Mouse (Mus musculus): ENCODE measurements around the gene R3hdm2. TPM values are rescaled to one million over a fixed set of nuclear protein-coding genes. Genes with fewer than 3 reads are reported as not detected.

The R3hdm2 gene
- 100 to 1,000 TPM; 101 to 123 TPM for total RNA-seq (2023)

GRCm38 (mm10) chr10:127380251-127380691, at the start of gene R3hdm2:
Gene R3hdm2 (plus strand): TSS chr10:127380327.

DNA sequence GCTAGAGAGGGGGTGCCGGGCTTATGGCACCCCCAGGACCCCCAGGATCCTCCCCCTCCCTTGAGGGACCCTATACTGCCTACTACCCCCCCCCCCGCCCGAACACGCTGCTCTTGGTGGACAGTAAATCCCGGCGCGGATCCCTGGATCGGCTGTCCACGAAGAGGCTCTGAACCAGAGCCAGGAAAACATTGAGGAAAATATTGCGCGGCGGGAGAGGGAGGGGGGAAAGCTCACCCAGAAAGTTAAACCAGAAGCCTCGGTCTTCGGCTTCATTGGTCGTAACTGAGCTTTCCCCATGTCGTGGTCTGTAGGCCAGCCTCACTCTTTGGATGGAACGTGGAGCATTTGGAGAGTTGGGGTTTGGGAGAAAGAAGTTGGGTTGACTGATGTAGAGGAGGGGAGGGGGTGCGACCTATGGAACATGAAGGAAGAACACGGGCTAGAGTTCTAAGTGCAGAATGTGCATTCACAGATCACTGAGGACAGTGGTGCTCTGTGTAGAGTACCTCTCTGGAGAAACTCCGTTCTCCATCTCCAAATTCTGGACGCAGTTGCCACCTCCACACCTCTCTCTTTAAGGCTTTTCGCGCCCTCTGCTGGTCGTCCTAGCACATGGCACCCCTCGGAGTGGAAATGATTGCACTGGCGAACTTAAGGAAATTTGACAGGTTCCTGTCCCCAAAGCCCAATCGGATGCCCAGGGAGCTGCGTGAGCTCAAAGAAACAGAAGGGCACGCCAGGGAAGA, 38.1 kb upstream of the R3hdm2 start, which contains the start of gene Gli1:
Gli1 (minus strand) TSS at position 84 of the 749 bp plus-strand sequence.

GRCm38 (mm10) chr10:127353909-127354895, 25.9 kb upstream of the R3hdm2 start, which contains the start of gene Inhbe:
Gene Inhbe (minus strand): TSS chr10:127354411.

DNA sequence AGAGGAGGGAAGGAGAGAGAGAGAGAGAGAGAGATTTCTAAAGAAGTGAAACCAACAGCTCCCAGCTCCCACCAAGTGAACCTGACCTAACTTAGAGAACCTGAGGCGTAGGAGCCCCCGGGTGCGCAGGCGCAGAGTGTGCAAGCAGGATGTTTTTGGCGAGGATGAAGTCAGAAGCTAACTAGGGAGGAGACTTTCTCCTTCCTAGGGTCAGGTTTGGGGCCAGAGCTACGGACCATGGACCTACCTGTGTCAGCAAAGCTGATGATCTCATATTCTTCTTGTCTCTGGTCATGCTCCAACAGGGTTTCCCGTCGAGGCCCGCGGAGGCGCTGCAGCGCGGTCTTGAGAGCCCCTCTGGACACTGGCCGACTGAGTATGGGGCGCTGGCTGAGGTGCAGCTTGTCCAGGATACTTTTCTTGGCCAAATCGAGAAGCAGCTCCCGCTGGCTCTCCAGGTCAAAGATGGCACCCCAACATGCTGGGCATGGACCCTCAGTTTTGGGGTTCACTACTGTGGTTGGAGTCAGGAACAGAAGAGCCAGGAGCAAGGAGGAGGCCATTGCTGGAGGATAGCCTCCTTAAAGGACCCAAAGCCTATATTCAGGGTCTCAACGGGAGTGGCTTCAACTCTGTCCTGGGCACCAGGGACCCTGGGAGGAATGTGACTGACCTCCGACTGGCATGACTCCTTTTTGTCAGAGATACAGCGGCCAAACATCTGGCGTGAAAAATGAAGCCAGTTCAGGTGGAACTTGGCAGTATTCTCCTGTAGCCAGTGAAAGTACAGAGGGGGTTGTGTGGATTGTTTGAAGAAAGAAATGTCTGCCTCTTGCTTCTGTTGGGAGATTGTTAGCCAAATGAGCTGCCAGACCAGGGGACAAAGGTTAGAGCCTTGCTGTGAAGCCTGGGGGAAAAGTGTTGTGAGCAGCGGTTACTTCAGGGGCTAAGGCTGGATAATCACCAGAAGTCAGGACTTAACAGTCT, 10.0 kb upstream of the R3hdm2 start, which contains the start of gene Inhbc:
Inhbc (minus strand) TSS at position 598 of the 987 bp plus-strand sequence.

GRCm38 (mm10) chr10:127500894-127501893, 121.1 kb downstream of the R3hdm2 start, which contains the start of gene Stac3:
Gene Stac3 (plus strand): TSS chr10:127501686.

GRCm38 (mm10) chr10:127514764-127515163, 134.6 kb downstream of the R3hdm2 start, which contains the start of gene Ndufa4l2:
Gene Ndufa4l2 (plus strand): TSS chr10:127514967.

GRCm38 (mm10) chr10:127522088-127522581, 142.0 kb downstream of the R3hdm2 start, which contains the start of gene Shmt2:
Gene Shmt2 (minus strand): TSS chr10:127522444.

DNA sequence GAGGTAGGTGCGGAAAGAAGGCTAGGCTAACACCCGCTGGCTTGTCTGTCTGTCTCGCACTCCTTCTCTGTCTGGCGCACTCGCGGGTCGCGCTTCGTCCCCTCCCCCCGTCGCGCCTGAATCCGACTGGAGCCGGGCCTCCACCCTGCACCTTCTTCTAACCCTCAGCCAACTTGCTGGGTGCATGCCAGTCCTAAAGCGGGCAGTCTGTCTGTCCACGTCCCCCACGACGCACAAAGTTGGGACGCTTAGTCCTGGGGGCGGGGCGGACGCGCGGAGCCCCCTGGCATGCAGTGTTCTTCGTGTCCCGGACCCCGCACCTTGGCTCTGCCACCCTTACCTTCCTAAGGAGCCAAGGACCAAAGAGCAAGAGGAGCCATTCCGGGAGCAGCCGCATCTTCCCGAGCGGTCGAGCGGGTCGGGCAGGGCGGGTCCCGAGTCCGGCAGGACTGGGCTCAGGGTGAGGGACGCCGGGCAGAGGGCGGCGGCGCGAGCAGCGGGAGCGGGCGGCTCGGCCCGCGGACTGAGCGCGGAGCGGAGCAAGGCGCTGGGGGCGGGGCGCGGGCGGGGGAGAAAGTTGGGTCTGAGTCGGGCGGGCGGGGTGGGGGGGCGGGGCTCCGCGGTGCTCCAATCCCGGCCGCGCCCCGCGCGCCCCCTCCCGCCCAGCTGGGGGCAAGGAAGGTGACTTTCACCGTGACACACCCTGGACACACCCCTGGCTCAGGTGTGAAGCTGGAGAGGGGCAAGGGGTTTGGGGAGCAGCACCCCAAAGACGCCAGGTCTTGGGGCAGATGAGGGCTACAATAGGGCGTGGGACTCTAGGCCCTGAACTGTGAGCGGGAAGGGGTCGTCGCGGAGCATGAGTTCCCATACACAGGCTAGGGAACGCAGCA, 154.2 kb downstream of the R3hdm2 start, which contains the start of gene Nxph4:
Nxph4 (minus strand) TSS at position 524 of the 893 bp plus-strand sequence.

Other genes with a start within 250 kb of the R3hdm2 start
- 100 to 1,000 TPM; 434 to 483 TPM for gene B4galnt1, start 215.1 kb upstream of the R3hdm2 start, total RNA-seq (2023)
- gene Slc26a10, start 199.7 kb upstream of the R3hdm2 start, total RNA-seq (2023) = not detected
- gene Arhgef25, start 190.2 kb upstream of the R3hdm2 start, total RNA-seq (2023) = 1 to 10 TPM in 1 of 2 experiments, not detected in 1; 1.1 TPM
- 10 to 100 TPM; 53.3 to 57.1 TPM for gene Dtx3, start 184.6 kb upstream of the R3hdm2 start, total RNA-seq (2023)
- 10 to 100 TPM; 58.1 to 60.8 TPM for gene Pip4k2c, start 168.7 kb upstream of the R3hdm2 start, total RNA-seq (2023)
- under 1 TPM; 0.23 to 0.53 TPM for gene Kif5a, start 117.0 kb upstream of the R3hdm2 start, total RNA-seq (2023)
- 100 to 1,000 TPM; 116 to 118 TPM for gene Dctn2, start 114.0 kb upstream of the R3hdm2 start, total RNA-seq (2023)
- gene Mbd6, start 91.3 kb upstream of the R3hdm2 start, total RNA-seq (2023) = 100 to 1,000 TPM; 106 to 117 TPM
- 10 to 100 TPM; 48.7 to 68.6 TPM for gene Mars, start 68.5 kb upstream of the R3hdm2 start, total RNA-seq (2023)
- 100 to 1,000 TPM; 109 to 140 TPM for gene Arhgap9, start 58.4 kb upstream of the R3hdm2 start, total RNA-seq (2023)
- not detected for gene Gli1, start 38.4 kb upstream of the R3hdm2 start, total RNA-seq (2023)
- not detected for gene Inhbe, start 25.9 kb upstream of the R3hdm2 start, total RNA-seq (2023)
- not detected for gene Inhbc, start 9.9 kb upstream of the R3hdm2 start, total RNA-seq (2023)
- 10 to 100 TPM in 1 of 2 experiments, 1 to 10 TPM in 1; 5.6 to 15.4 TPM for gene Stac3, start 121.4 kb downstream of the R3hdm2 start, total RNA-seq (2023)
- gene Ndufa4l2, start 134.6 kb downstream of the R3hdm2 start, total RNA-seq (2023) = not detected
- gene Shmt2, start 142.1 kb downstream of the R3hdm2 start, total RNA-seq (2023) = 10 to 100 TPM; 69.2 to 72.0 TPM
- gene Nxph4, start 154.2 kb downstream of the R3hdm2 start, total RNA-seq (2023) = not detected
- gene Lrp1, start 240.8 kb downstream of the R3hdm2 start, total RNA-seq (2023) = 1 to 10 TPM in 1 of 2 experiments, under 1 TPM in 1; 0.77 to 3.9 TPM